Mouse (Mus musculus): Measurements from ENCODE around the gene Ogdh. TPM values are rescaled to one million over a fixed set of nuclear protein-coding genes. Genes with fewer than 3 reads are reported as not detected.

Ogdh gene
- total RNA-seq, 2 experiments from 2014 or later, result 218 to 231 TPM

DNA sequence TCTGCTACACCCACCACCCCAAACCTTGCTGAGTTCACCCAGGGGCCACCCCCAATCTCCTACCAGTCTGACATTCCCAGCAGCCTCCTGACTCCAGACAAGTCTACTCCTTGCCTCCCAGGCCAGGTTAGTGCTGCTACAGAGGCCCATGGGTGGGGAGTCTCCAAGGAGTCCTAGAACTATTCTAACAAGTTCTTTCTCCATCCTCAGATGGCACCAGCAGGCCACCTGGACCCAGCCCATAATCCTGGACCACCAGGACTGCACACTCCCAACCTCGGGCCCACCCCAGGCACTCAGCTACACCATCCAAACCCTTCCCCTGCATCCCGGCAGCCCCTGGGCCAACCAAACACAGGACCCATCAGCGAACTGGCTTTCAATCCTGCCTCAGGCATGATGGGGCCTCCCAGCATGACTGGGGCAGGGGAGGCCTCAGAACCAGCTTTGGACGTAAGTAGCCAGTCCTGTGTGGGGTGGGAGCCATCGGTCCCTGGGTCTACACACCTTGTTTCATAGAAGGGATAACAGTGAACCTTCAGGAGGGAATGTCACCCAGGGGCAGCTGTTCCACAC, 112.5 kb downstream of the Ogdh start:
- DNase-seq (ENCODE audit: low spot score in 2 of 2), result peak; percentile 5 to 10

GRCm38 (mm10) chr11:6404699-6405566, 113.5 kb downstream of the Ogdh start:
- peak; percentile 55 to 64 for DNase-seq (ENCODE audit: low spot score in 2 of 2)

- peak in 1 of 2 experiments; percentile 17 for DNase-seq (ENCODE audit: low spot score in 2 of 2)
Measured at GRCm38 (mm10) chr11:6405591-6406081, 114.2 kb downstream of the Ogdh start.

Small RNA genes within 50 kb of the gene (microRNA-seq; reads per million reads assigned to microRNA genes)
- 2.5 to 3.8 reads per million in 2 experiments for gene Mir7651

Other genes with a start within 250 kb of the Ogdh start
- 100 to 1,000 TPM; 808 to 852 TPM for gene Camk2b, start 225.3 kb upstream of the Ogdh start, total RNA-seq (2021)
- gene A730071L15Rik, start 91.6 kb upstream of the Ogdh start, total RNA-seq (2021), result not detected
- gene Nudcd3, start 91.2 kb upstream of the Ogdh start, total RNA-seq (2021), result 100 to 1,000 TPM; 114 to 118 TPM
- gene Npc1l1, start 61.5 kb upstream of the Ogdh start, total RNA-seq (2021), result under 1 TPM; 0.13 to 0.25 TPM
- 10 to 100 TPM; 48.8 to 50.9 TPM for gene Ddx56, start 23.9 kb upstream of the Ogdh start, total RNA-seq (2021)
- gene Tmed4, start 16.8 kb upstream of the Ogdh start, total RNA-seq (2021), result 10 to 100 TPM; 67.6 to 73.7 TPM
- gene Zmiz2, start 97.4 kb downstream of the Ogdh start, total RNA-seq (2021), result 100 to 1,000 TPM; 149 to 163 TPM
- 1,000 to 10,000 TPM; 2,229 to 2,426 TPM for gene Ppia, start 123.8 kb downstream of the Ogdh start, total RNA-seq (2021)
- gene H2afv, start 152.8 kb downstream of the Ogdh start, total RNA-seq (2021), result 10 to 100 TPM; 48.5 to 53.6 TPM
- 100 to 1,000 TPM; 249 to 250 TPM for gene Purb, start 184.3 kb downstream of the Ogdh start, total RNA-seq (2021)
- gene Myo1g, start 229.3 kb downstream of the Ogdh start, total RNA-seq (2021), result under 1 TPM; 0.25 to 0.49 TPM

All from layer of hippocampus, postnatal 10 days (tissue).